Mouse (Mus musculus): ENCODE data around the gene Uhrf1bp1l. TPM values are rescaled to one million over a fixed set of nuclear protein-coding genes. Genes with fewer than 3 reads are reported as not detected.
A peak's percentile ranks its signal among the peaks of the same experiment; 100 is the strongest.

Gene Uhrf1bp1l
- polyA plus RNA-seq, 1 experiment: 8.7 TPM

DNA sequence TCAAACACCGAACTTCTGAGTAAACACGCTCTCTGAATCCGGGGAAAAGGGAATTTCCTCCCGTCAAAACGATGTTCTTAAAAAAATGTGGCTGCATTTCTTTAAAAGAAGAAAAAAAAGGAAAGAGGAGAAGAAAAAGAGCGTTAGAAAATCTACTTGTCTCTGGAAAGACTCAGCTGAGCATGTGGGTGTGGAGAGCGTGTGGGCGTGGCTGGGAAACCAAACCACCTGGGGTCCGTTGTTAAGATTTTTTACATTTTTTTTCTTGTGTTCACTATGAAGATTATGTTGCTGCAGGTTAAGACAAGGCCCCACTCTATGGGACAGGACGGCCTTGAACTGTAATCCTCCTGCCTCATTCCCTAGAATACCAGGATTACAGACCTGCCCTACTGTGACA lies 29.9 kb upstream of the Uhrf1bp1l start:
- Histone ChIP-seq H3K27me3 (ENCODE audit: control insufficient read depth, insufficient read depth, low read length) (no peaks in the 10 kb centered on the region), H3K4me3 (ENCODE audit: extremely low read depth, insufficient read depth, insufficient read length) (no peak overlapping the region), H3K4me1 (ENCODE audit: control insufficient read depth, insufficient read depth, insufficient read length) (no peaks in the 10 kb centered on the region), H3K27ac (ENCODE audit: insufficient read depth, low read length) (no peak overlapping the region), H3K36me3 (ENCODE audit: control insufficient read depth, insufficient read depth, low read length) (peaks cover 22% of the 10 kb centered on the region)
- TF ChIP-seq POLR2A (IDR thresholded peaks at IDR 0.05; ENCODE audit: low read depth, low read length) (no peak), CTCF (IDR thresholded peaks at IDR 0.05; ENCODE audit: extremely low read depth, insufficient read depth, insufficient read length, insufficient replicate concordance) (no peak)
- WGBS: 85% methylated on average over 10 of the region's 10 CpGs
- no peak for DNase-seq (ENCODE audit: low read depth in 1 of 2, low spot score in 2 of 2)

DNA sequence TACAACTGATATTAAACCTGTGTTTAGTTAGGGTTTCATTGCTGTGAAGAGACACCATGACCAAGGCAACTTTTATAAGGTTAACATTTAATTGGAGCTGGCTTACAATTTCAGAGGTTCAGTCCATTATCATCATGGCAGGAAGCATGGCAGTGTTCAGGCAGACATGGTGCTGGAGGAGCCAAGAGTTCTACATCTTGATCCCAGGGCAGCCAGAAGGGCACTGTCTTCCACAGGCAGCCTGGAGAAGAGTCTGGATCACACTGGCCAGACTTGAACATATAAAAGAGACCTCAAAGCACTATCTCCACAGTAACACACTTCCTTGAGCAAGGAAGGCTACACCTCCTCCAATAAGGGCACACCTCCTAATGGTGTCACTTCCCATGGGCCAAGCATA lies 24.5 kb upstream of the Uhrf1bp1l start:
- Histone ChIP-seq H3K36me3 (ENCODE audit: control insufficient read depth, insufficient read depth, low read length) (peaks cover 16% of the 10 kb centered on the region), H3K27ac (ENCODE audit: insufficient read depth, low read length) (no peak overlapping the region), H3K27me3 (ENCODE audit: control insufficient read depth, insufficient read depth, low read length) (no peaks in the 10 kb centered on the region), H3K4me1 (ENCODE audit: control insufficient read depth, insufficient read depth, insufficient read length) (no peaks in the 10 kb centered on the region), H3K4me3 (ENCODE audit: extremely low read depth, insufficient read depth, insufficient read length) (no peak overlapping the region)
- no peak for DNase-seq (ENCODE audit: low read depth in 1 of 2, low spot score in 2 of 2)
- TF ChIP-seq CTCF (IDR thresholded peaks at IDR 0.05; ENCODE audit: extremely low read depth, insufficient read depth, insufficient read length, insufficient replicate concordance) (no peak), POLR2A (IDR thresholded peaks at IDR 0.05; ENCODE audit: low read depth, low read length) (no peak)

DNA sequence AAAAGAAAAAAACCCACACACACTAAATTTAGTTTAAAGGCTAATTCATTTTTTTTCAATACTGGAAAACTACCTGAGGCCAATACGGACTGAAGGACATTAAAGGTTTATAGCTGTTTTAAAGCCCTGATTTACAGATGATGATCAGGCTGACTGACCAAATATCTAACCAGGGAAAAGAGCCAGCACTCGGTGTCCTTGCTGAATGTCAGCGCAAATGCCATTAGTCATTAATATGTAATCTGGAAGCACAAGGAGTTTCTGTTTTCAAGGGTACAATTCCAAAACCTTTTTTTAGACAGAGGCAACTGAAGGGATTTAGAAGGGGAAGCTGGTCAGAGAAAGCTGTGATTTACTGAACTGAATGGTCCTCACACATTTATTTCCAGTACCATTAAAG lies 24.0 kb upstream of the Uhrf1bp1l start:
- TF ChIP-seq POLR2A (IDR thresholded peaks at IDR 0.05; ENCODE audit: low read depth, low read length) (no peak), CTCF (IDR thresholded peaks at IDR 0.05; ENCODE audit: extremely low read depth, insufficient read depth, insufficient read length, insufficient replicate concordance) (no peak)
- H3K27ac ChIP-seq (ENCODE audit: insufficient read depth, low read length): no peak overlapping the region
- no peak for DNase-seq (ENCODE audit: low read depth in 1 of 2, low spot score in 2 of 2)
- no peaks in the 10 kb centered on the region for H3K27me3 ChIP-seq (ENCODE audit: control insufficient read depth, insufficient read depth, low read length)
- 97% methylated on average over 3 of the region's 3 CpGs for WGBS
- H3K36me3 ChIP-seq (ENCODE audit: control insufficient read depth, insufficient read depth, low read length): peaks cover 18% of the 10 kb centered on the region
- H3K4me1 ChIP-seq (ENCODE audit: control insufficient read depth, insufficient read depth, insufficient read length): no peaks in the 10 kb centered on the region
- H3K4me3 ChIP-seq (ENCODE audit: extremely low read depth, insufficient read depth, insufficient read length): no peak overlapping the region

GRCm38 (mm10) chr10:89722247-89723195 lies 22.3 kb upstream of the Uhrf1bp1l start:
- H3K4me3 ChIP-seq (ENCODE audit: extremely low read depth, insufficient read depth, insufficient read length): no peak overlapping the region
- H3K27me3 ChIP-seq (ENCODE audit: control insufficient read depth, insufficient read depth, low read length): no peaks in the 10 kb centered on the region
- no peak for DNase-seq (ENCODE audit: low read depth in 1 of 2, low spot score in 2 of 2)
- H3K4me1 ChIP-seq (ENCODE audit: control insufficient read depth, insufficient read depth, insufficient read length): no peaks in the 10 kb centered on the region
- H3K36me3 ChIP-seq (ENCODE audit: control insufficient read depth, insufficient read depth, low read length): peaks cover 20% of the 10 kb centered on the region
- H3K27ac ChIP-seq (ENCODE audit: insufficient read depth, low read length): no peak overlapping the region
- WGBS: 92% methylated on average over 14 of the region's 14 CpGs
- TF ChIP-seq CTCF (IDR thresholded peaks at IDR 0.05; ENCODE audit: extremely low read depth, insufficient read depth, insufficient read length, insufficient replicate concordance) (no peak), POLR2A (IDR thresholded peaks at IDR 0.05; ENCODE audit: low read depth, low read length) (no peak)

- peaks cover 6% of the 10 kb centered on the region; the same call in 1 of the 2 replicates for H3K36me3 ChIP-seq (ENCODE audit: control insufficient read depth, insufficient read depth, low read length)
- 92% methylated on average over 6 of the region's 6 CpGs for WGBS
- no peaks in the 10 kb centered on the region; the same call in 1 of the 2 replicates for H3K4me1 ChIP-seq (ENCODE audit: control insufficient read depth, insufficient read depth, insufficient read length)
- H3K27ac ChIP-seq (ENCODE audit: insufficient read depth, low read length): no peak overlapping the region
- no peak overlapping the region for H3K4me3 ChIP-seq (ENCODE audit: extremely low read depth, insufficient read depth, insufficient read length)
- TF ChIP-seq POLR2A (IDR thresholded peaks at IDR 0.05; ENCODE audit: low read depth, low read length): no peak
- TF ChIP-seq CTCF (IDR thresholded peaks at IDR 0.05; ENCODE audit: extremely low read depth, insufficient read depth, insufficient read length, insufficient replicate concordance): no peak
- no peak for DNase-seq (ENCODE audit: low read depth in 1 of 2, low spot score in 2 of 2)
- H3K27me3 ChIP-seq (ENCODE audit: control insufficient read depth, insufficient read depth, low read length): no peaks in the 10 kb centered on the region
These were observed 14.4 kb upstream of the Uhrf1bp1l start for GRCm38 (mm10) chr10:89730386-89730785.

DNA sequence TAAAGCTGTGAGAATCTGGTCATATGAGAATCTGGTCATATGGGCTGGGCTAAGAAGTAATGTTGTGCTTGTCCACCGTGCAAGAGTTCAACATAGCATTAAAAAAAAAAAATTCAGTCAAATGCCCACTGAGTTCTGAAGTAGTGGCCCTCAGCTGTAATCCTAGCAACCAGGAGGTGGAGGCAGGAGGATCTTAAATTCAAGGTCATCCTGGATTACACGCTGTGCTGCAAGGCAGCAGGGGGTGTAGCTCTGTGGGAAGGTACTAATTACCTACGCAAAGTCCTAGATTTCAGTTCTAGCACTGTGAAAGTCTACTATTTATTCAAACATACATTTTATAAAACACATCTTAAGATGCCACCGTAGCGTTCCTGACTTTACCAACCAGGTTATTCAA lies 13.4 kb upstream of the Uhrf1bp1l start:
- no peaks in the 10 kb centered on the region; the same call in 1 of the 2 replicates for H3K4me1 ChIP-seq (ENCODE audit: control insufficient read depth, insufficient read depth, insufficient read length)
- H3K4me3 ChIP-seq (ENCODE audit: extremely low read depth, insufficient read depth, insufficient read length): peak overlapping the region; percentile 92
- no peaks in the 10 kb centered on the region for H3K27me3 ChIP-seq (ENCODE audit: control insufficient read depth, insufficient read depth, low read length)
- DNase-seq (ENCODE audit: low read depth in 1 of 2, low spot score in 2 of 2): no peak
- H3K36me3 ChIP-seq (ENCODE audit: control insufficient read depth, insufficient read depth, low read length): peaks cover 2% of the 10 kb centered on the region; the same call in 1 of the 2 replicates
- TF ChIP-seq POLR2A (IDR thresholded peaks at IDR 0.05; ENCODE audit: low read depth, low read length) (no peak), CTCF (IDR thresholded peaks at IDR 0.05; ENCODE audit: extremely low read depth, insufficient read depth, insufficient read length, insufficient replicate concordance) (no peak)
- peak overlapping the region; percentile 80; the same call in 1 of the 2 replicates for H3K27ac ChIP-seq (ENCODE audit: insufficient read depth, low read length)
- WGBS: 11% methylated on average over 5 of the region's 5 CpGs
